Mouse (Mus musculus): ENCODE data around the gene Tex14.

GRCm38 (mm10) chr11:87527990-87528389, 123.1 kb downstream of the Tex14 start:
- TF ChIP-seq CTCF (IDR thresholded peaks at IDR 0.05; ENCODE audit: borderline replicate concordance, control insufficient read depth, extremely low read depth, insufficient read depth, low read length, poor library complexity) (no peak), POLR2A (IDR thresholded peaks at IDR 0.05; ENCODE audit: control insufficient read depth, extremely low read depth, insufficient read depth, low read length, poor library complexity) (no peak)

Data from thymus, adult 2 months (tissue).